In the genomic region with DNA sequence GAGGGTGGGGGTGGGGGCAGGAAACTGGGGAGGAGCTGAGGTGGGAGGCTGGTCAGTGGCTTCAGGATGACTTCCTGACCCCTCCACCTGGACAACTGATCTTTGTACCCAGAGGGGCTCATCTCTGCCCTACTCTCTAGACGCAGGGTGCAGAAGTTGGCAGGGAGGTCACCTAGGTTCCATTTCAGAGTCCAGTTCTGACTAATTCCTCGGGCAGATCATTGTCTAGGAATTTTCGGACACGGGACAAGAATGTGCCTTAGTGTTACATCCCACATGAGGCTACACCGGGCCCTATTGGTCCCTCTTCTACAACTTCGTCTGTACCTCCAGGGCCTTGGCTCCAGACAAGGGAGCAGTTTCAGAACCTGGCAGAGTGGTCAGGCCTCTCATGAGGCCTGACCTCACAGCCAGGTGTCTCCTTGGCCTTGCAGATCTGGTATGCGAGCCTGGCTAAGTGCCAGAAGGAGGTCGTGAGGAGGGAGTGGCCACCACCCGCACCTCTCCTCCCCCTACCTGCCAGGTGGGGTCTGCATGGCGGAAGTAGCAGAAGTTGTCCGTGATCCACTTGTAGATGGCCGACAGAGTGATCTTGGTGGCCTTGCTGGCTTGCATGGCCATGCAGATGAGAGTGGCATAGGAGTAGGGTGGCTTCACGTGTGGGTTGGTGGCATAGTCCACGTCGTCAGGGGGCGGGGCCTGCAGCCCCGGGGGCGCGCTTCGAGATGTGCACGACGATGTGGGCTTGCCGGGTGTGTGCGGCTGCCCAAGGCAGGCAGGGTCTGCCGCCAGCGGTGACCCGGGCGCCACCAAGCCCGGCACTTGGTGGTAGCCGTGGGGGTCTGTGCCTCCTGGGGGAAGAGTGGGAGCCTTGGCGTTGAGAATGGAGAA, we compare ENCODE assay signal across 9 mouse cellular contexts. TPM values are rescaled to one million over a fixed set of nuclear protein-coding genes. Genes with fewer than 3 reads are reported as not detected.
A peak's percentile ranks its signal among the peaks of the same experiment; 100 is the strongest.
DNase-seq lines count a peak whose midpoint lies in the region; ATAC-seq lines count a peak whose summit lies in the region.
"Had no signal": no experiment of that assay in that cellular context is flagged by ENCODE, and none has a peak within 500 bp of the region (broad histone marks: within the 10 kb centered on the region; RNA-seq: fewer than 3 reads in every experiment).

No protein-coding gene starts in this region.

- no peak overlapping the region for H3K27ac ChIP-seq in lung, embryonic 16.5 days (ENCODE audit: low read length)
- peak overlapping the region; percentile 90 for H3K27ac ChIP-seq in hindbrain, embryonic 10.5 days
- no peak overlapping the region for H3K27ac ChIP-seq in limb, embryonic 11.5 days (replicated peaks; ENCODE audit: low read depth, low read length)
- no peak overlapping the region for H3K27ac ChIP-seq in stomach, embryonic 16.5 days (ENCODE audit: low read length)
- H3K27ac ChIP-seq: macrophage had no signal

- H3K4me3 ChIP-seq in lung, embryonic 16.5 days (ENCODE audit: low read length): peak overlapping the region; percentile 75
- H3K4me3 ChIP-seq in hindbrain, embryonic 10.5 days: peak overlapping the region; percentile 58
- peak overlapping the region; percentile 20 for H3K4me3 ChIP-seq in limb, embryonic 11.5 days (ENCODE audit: low read depth, low read length)
- peak overlapping the region; percentile 81 for H3K4me3 ChIP-seq in stomach, embryonic 16.5 days (replicated peaks; ENCODE audit: low read length)

- DNase-seq in lung, postnatal 25 days (ENCODE audit: low spot score): no peak
- no peak for DNase-seq in hindbrain, embryonic 10.5 days (ENCODE audit: low spot score)
- DNase-seq in limb, embryonic 11.5 days (ENCODE audit: low spot score): no peak
- DNase-seq in right cerebral cortex, postnatal 25 days: no peak
- DNase-seq in urinary bladder, postnatal 14 days (ENCODE audit: low spot score): no peak
- DNase-seq in spleen, adult 12 weeks (ENCODE audit: low spot score): no peak

- peak overlapping the region; percentile 99 for H3K4me2 ChIP-seq in lung, embryonic 16.5 days (ENCODE audit: low read depth, low read length)
- H3K4me2 ChIP-seq in limb, embryonic 11.5 days (ENCODE audit: low read depth, severe bottlenecking): peak overlapping the region; percentile 96
- H3K4me2 ChIP-seq in stomach, embryonic 16.5 days (ENCODE audit: low read depth, low read length): peak overlapping the region; percentile 100

- WGBS in lung, embryonic 16.5 days: 21% methylated on average over 31 of the region's 31 CpGs
- WGBS in hindbrain, embryonic 10.5 days: 23% methylated on average over 31 of the region's 31 CpGs
- 19% methylated on average over 31 of the region's 31 CpGs for WGBS in limb, embryonic 11.5 days
- WGBS in stomach, embryonic 16.5 days: 25% methylated on average over 31 of the region's 31 CpGs

- no peaks in the 10 kb centered on the region for H3K36me3 ChIP-seq in lung, embryonic 16.5 days (ENCODE audit: control insufficient read depth, insufficient read depth, low read length)
- H3K36me3 ChIP-seq in hindbrain, embryonic 10.5 days: peaks cover 13% of the 10 kb centered on the region; the same call in 1 of the 2 replicates
- no peaks in the 10 kb centered on the region for H3K36me3 ChIP-seq in limb, embryonic 11.5 days (ENCODE audit: control insufficient read depth, insufficient read depth, low read length)
- H3K36me3 ChIP-seq in stomach, embryonic 16.5 days (ENCODE audit: control insufficient read depth, insufficient read depth, low read length): no peaks in the 10 kb centered on the region

- ATAC-seq in lung, embryonic 16.5 days (ENCODE audit: low read depth): no peak
- ATAC-seq in limb, embryonic 11.5 days (ENCODE audit: insufficient number of reproducible peaks, low FRiP score, low TSS enrichment, low read depth): no peak
- no peak for ATAC-seq in stomach, embryonic 16.5 days (ENCODE audit: insufficient read depth, low FRiP score)

- peak overlapping the region; percentile 45 for H3K9ac ChIP-seq in lung, embryonic 16.5 days (ENCODE audit: low read length)
- peak overlapping the region; percentile 27; the same call in 1 of the 2 replicates for H3K9ac ChIP-seq in limb, embryonic 11.5 days (ENCODE audit: low read length)
- H3K9ac ChIP-seq in stomach, embryonic 16.5 days (ENCODE audit: low read length): 0 out of 2 replicates have a peak overlapping the region, but pooled peaks have one; percentile 35

- H3K27me3 ChIP-seq in lung, embryonic 16.5 days (ENCODE audit: control insufficient read depth, insufficient read depth, low read depth, low read length): peaks cover 25% of the 10 kb centered on the region
- peaks cover 66% of the 10 kb centered on the region for H3K27me3 ChIP-seq in hindbrain, embryonic 10.5 days (ENCODE audit: insufficient read depth, poor library complexity, severe bottlenecking)
- H3K27me3 ChIP-seq in limb, embryonic 11.5 days (ENCODE audit: control insufficient read depth, insufficient read depth, low read length): peaks cover 23% of the 10 kb centered on the region
- peaks cover 19% of the 10 kb centered on the region for H3K27me3 ChIP-seq in stomach, embryonic 16.5 days (ENCODE audit: control insufficient read depth, insufficient read depth, low read length)

- H3K9me3 ChIP-seq in lung, embryonic 16.5 days (ENCODE audit: control insufficient read depth, low read length): no peaks in the 10 kb centered on the region
- H3K9me3 ChIP-seq in hindbrain, embryonic 10.5 days: no peaks in the 10 kb centered on the region
- no peaks in the 10 kb centered on the region for H3K9me3 ChIP-seq in limb, embryonic 11.5 days (ENCODE audit: control insufficient read depth, low read length)
- no peaks in the 10 kb centered on the region for H3K9me3 ChIP-seq in stomach, embryonic 16.5 days (replicated peaks; ENCODE audit: control insufficient read depth, low read length)

- peaks cover 38% of the 10 kb centered on the region for H3K4me1 ChIP-seq in lung, embryonic 16.5 days (replicated peaks; ENCODE audit: control insufficient read depth, insufficient read depth, low read length)
- peaks cover 96% of the 10 kb centered on the region for H3K4me1 ChIP-seq in hindbrain, embryonic 10.5 days (replicated peaks)
- peaks cover 20% of the 10 kb centered on the region for H3K4me1 ChIP-seq in limb, embryonic 11.5 days (ENCODE audit: control insufficient read depth, insufficient read depth, low read length)
- peaks cover 33% of the 10 kb centered on the region for H3K4me1 ChIP-seq in stomach, embryonic 16.5 days (ENCODE audit: control insufficient read depth, insufficient read depth, low read length)

RNA-seq across cellular contexts. Expression of a gene that starts 1.4 kb away (rescaled TPM):
- polyA plus RNA-seq in lung, embryonic 16.5 days (2015; fragmentation: Nextera tagmentation; extraction: Ambion mirVana): 22.1 and 24.6 TPM in 2 replicates
- polyA plus RNA-seq in hindbrain, embryonic 10.5 days (2016; fragmentation: Nextera tagmentation; extraction: Ambion mirVana): 15.1 and 29.1 TPM in 2 replicates
- polyA plus RNA-seq in limb, embryonic 11.5 days (2014; fragmentation: Nextera tagmentation; extraction: Ambion mirVana): 0.09 and 0.20 TPM in 2 replicates
- 0.39 and 0.41 TPM in 2 replicates for polyA plus RNA-seq in stomach, embryonic 16.5 days (2015; fragmentation: Nextera tagmentation; extraction: Ambion mirVana)
- polyA plus RNA-seq: macrophage had no signal

RNA-seq across cellular contexts. Expression of a gene that starts 26.7 kb away (rescaled TPM):
- 62.8 and 68.5 TPM in 2 replicates for polyA plus RNA-seq in lung, embryonic 16.5 days (2015; fragmentation: Nextera tagmentation; extraction: Ambion mirVana)
- 52.2 and 79.2 TPM in 2 replicates for polyA plus RNA-seq in hindbrain, embryonic 10.5 days (2016; fragmentation: Nextera tagmentation; extraction: Ambion mirVana)
- polyA plus RNA-seq in limb, embryonic 11.5 days (2014; fragmentation: Nextera tagmentation; extraction: Ambion mirVana): 69.4 and 69.5 TPM in 2 replicates
- 56.8 and 58.4 TPM in 2 replicates for polyA plus RNA-seq in stomach, embryonic 16.5 days (2015; fragmentation: Nextera tagmentation; extraction: Ambion mirVana)

RNA-seq across cellular contexts. Expression of a gene that starts 53.0 kb away (rescaled TPM):
- 0.21 and 0.25 TPM in 2 replicates for polyA plus RNA-seq in lung, embryonic 16.5 days (2015; fragmentation: Nextera tagmentation; extraction: Ambion mirVana)
- 0.11 and 0.33 TPM in 2 replicates for polyA plus RNA-seq in hindbrain, embryonic 10.5 days (2016; fragmentation: Nextera tagmentation; extraction: Ambion mirVana)
- polyA plus RNA-seq in limb, embryonic 11.5 days (2014; fragmentation: Nextera tagmentation; extraction: Ambion mirVana): 0.12 and 0.17 TPM in 2 replicates
- 0.26 and 0.45 TPM in 2 replicates for polyA plus RNA-seq in stomach, embryonic 16.5 days (2015; fragmentation: Nextera tagmentation; extraction: Ambion mirVana)
- polyA plus RNA-seq: macrophage had no signal

RNA-seq across cellular contexts. Expression of a gene that starts 59.8 kb away (rescaled TPM):
- polyA plus RNA-seq in lung, embryonic 16.5 days (2015; fragmentation: Nextera tagmentation; extraction: Ambion mirVana): 75.3 and 79.2 TPM in 2 replicates
- polyA plus RNA-seq in hindbrain, embryonic 10.5 days (2016; fragmentation: Nextera tagmentation; extraction: Ambion mirVana): 96.2 and 100 TPM in 2 replicates
- 88.2 and 96.9 TPM in 2 replicates for polyA plus RNA-seq in limb, embryonic 11.5 days (2014; fragmentation: Nextera tagmentation; extraction: Ambion mirVana)
- 85.5 and 89.4 TPM in 2 replicates for polyA plus RNA-seq in stomach, embryonic 16.5 days (2015; fragmentation: Nextera tagmentation; extraction: Ambion mirVana)

Comparison
In these comparisons a context has a peak if more than half of its experiments do, and no peak if none do; other contexts are left out.
1. H3K4me3 ChIP-seq: peak in every context shown above with its lines; median percentile 81 in stomach, embryonic 16.5 days; 75 in lung, embryonic 16.5 days; 58 in hindbrain, embryonic 10.5 days; 20 in limb, embryonic 11.5 days.
2. RNA of a gene that starts 1.4 kb away (polyA plus RNA-seq): 15.1 to 29.1 TPM in hindbrain, embryonic 10.5 days and 22.1 to 24.6 TPM in lung, embryonic 16.5 days; 0.39 to 0.41 TPM in stomach, embryonic 16.5 days and 0.09 to 0.20 TPM in limb, embryonic 11.5 days; every median in the first group is over 10 times any median in the second.
3. Peak in every context shown above with its lines, with median percentiles within 50 percentile points of each other: H3K4me2 ChIP-seq and H3K9ac ChIP-seq.